Mouse (Mus musculus) c-Kit-positive CD71-negative TER-119-negative erythroid progenitor cells, embryonic 14.5 days (primary cell): ENCODE measurements around the gene Dennd1b.

Source experiments
- DNase-seq: peaks from one replicate; pipeline ENCODE4 v3.0.0-alpha.2; 2013; ENCODE audit warnings: low read depth

Dennd1b gene

GRCm38 (mm10) chr1:139192635-139193034 is 229.4 kb downstream of the Dennd1b start:
- DNase-seq = no peak

DNA sequence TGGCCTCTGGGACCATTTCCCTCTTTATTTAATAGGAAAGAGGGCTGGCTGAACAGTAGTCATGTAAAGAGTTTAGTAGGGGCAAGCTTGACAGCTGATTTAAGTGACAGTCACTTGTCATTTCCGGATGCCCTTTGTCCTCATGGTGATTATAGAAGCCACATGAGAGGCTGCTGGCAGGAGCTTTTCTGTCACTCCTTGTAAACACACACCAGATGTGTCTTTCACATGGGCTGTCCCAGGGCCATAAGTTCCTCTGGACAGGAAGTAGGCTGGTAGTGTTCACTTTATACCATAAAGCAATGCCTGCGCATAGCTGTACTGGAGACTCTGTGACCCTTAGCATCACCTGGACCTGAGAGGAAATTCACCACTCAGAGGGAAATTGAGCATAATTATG is 230.8 kb downstream of the Dennd1b start:
- no peak for DNase-seq

- no peak for DNase-seq
Measured at GRCm38 (mm10) chr1:139194428-139195028, 231.3 kb downstream of the Dennd1b start.

DNA sequence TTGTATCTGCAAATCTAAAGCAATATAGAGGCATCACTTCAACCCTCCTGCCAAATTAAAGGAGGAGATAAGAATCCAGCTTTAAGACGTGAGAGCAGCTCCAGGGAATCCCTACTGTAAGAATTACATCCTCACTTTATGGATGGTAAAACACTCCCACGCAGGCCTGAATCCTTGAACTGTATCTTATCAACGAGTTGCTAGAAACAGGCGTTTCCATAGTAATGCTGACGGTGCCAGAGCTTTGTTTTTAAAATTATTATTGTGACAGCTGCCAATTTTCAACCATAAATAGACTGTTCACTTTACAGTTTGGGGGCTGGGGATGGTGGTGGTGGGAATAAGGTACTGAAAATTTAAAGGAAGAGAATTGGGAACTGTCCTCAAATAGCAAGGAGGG is 239.8 kb downstream of the Dennd1b start:
- DNase-seq = no peak

- no peak for DNase-seq
Measured at GRCm38 (mm10) chr1:139206259-139206658, 243.0 kb downstream of the Dennd1b start.

DNA sequence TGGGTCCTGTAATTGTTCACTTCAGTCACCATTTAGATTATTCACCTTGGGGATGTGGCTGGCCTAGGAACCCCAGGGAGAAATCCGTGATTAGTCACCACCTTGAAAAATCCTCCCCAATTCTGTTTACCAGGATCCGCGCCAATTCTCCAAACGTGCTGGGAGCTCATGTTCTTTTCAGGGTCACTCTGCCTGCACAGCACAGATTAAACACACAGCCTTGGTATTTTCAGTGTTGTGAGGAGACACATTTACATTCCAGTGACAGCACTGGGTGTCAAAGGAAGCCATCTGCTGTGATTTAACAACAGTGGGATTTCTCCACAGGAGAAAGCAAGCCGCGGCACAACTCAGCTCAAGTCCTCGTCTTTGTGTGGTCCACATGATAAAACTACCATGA is 246.6 kb downstream of the Dennd1b start:
- no peak for DNase-seq

- no peak for DNase-seq
Measured at GRCm38 (mm10) chr1:139210505-139210904, 247.3 kb downstream of the Dennd1b start.

- DNase-seq = no peak
Measured at GRCm38 (mm10) chr1:139215311-139215710, 252.1 kb downstream of the Dennd1b start.

DNA sequence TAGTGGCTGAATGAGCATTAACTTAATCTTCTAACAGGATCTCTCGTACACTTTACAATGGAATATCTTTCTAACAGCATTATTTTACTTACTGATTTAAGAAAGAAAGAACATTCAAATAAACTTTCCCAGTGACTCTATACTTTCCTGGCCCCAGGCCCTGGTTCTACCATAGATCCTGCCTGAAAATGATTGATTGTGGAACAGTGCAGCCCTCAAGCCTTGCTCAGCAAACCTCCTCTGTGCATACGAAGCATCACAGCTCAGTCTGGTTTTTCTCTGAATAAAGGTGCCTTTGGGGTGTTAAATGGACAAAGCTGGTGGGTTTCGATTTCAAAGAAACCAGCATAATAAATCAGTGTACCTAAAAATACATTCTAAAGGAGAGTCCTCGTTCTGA is 260.6 kb downstream of the Dennd1b start:
- DNase-seq = no peak

GRCm38 (mm10) chr1:139224309-139224949 is 261.2 kb downstream of the Dennd1b start:
- no peak for DNase-seq
